Mouse (Mus musculus) cerebellum, postnatal 10 days (tissue): Measurements from ENCODE around the gene Cdiptos.

Source experiments
- DNase-seq, 2 experiments: peaks; one replicate each; pipeline ENCODE4 v3.0.0; 2021; ENCODE audit warnings: mixed read lengths in 2 of 2

Cdiptos gene

GRCm38 (mm10) chr7:126922624-126923060, 53.3 kb downstream of the Cdiptos start, which contains the start of gene Tmem219:
TSS of gene Tmem219 (minus strand) at chr7:126922917.
- peak; percentile 28 to 47 for DNase-seq
